Mouse (Mus musculus) large intestine, adult 2 months (tissue): Measurements from ENCODE around the gene Fbxo4. TPM values are rescaled to one million over a fixed set of nuclear protein-coding genes. Genes with fewer than 3 reads are reported as not detected.

ENCODE experiments used
- DNase-seq: peaks from one replicate; pipeline ENCODE4 v3.0.0-alpha.2; 2012; ENCODE audit warnings: low read depth, low spot score
- WGBS: fragments of 180-500 bp; shearing (Covaris S2); methylation state at CpG from one replicate; pipeline ENCODE4 v1.1.7; 2018; 5-methylcytosine and 5-hydroxymethylcytosine counted together
- polyA plus RNA-seq: library from polyadenylated mRNA; depleted of rRNA; stranded (reverse); fragments of >200 nt; gene quantifications from 2 replicates; pipeline ENCODE4 v1.2.3, GENCODE M21; 2012; rRNA removed

Gene Fbxo4
- polyA plus RNA-seq, 1 experiment: 8.1 TPM

- 84% methylated on average over 2 of the region's 2 CpGs for WGBS
- no peak for DNase-seq
Observed at GRCm38 (mm10) chr15:3984876-3985275, 5.5 kb upstream of the Fbxo4 start.

GRCm38 (mm10) chr15:3982732-3983131 is 3.4 kb upstream of the Fbxo4 start:
- no peak for DNase-seq
- 86% methylated on average over 5 of the region's 5 CpGs for WGBS

DNA sequence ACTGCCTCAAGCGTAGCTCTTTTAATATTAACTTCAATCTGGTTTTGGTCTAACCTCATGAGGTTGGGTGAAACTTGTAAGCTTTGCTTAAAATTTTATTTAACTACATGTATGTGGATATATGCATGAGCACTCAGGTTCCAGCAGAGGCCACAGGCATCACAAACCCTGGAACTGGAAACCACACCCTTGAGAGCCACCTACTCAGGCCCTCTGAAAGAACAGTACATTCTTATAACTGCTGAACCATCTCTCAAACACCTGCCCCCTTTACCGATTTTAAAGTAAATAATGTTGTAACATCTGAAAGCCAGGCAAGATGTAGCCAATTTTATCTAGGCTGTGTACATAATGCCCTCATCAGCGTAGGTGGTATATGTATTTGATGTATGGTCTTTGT is 498 bp upstream of the Fbxo4 start:
- no peak for DNase-seq
- WGBS: 36% methylated on average over 3 of the region's 3 CpGs

GRCm38 (mm10) chr15:3978279-3978678 is 1.1 kb downstream of the Fbxo4 start:
- WGBS: 90% methylated on average over 2 of the region's 2 CpGs
- DNase-seq: no peak

GRCm38 (mm10) chr15:3973300-3973699 is 6.1 kb downstream of the Fbxo4 start:
- WGBS: 92% methylated on average over 3 of the region's 3 CpGs
- DNase-seq: no peak

DNA sequence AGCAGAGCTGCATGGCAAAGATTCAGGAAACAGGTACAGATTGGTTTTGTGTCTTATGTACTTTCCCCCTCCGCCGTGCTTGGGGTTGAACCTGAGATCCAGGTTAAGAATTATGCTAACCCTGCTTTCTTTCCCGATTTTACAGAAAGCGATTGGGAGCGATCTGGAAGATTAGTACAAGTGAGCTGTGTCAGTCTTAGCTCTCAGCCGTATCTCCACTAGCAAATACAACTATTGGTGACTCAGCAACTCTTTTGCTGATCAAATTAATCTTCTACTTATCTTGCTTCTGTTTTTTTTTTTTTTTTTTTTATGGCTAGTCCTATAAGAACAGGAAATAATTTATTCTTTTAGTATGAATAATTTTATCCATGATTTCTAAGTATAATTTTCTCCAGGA is 9.2 kb downstream of the Fbxo4 start:
- no peak for DNase-seq
- 94% methylated on average over 6 of the region's 6 CpGs for WGBS

DNA sequence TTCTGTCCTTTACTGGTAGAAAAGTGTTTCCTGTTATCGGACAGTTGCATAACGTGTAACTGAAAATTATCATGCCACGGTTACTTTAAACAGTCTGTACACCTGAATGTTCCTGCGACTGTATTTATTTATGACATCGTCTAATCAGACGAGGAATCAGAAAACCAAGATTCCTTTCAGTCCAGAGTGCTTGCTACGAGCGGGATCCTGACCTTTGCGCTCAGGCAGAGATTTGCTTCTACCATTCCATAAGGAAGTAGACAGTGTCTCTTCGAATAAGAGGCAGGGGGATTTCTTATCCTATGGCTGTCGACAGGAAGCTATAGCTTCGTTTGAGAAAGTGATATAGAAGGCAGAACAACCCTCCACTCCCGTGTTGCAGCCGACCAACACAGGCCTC is 9.6 kb downstream of the Fbxo4 start:
- 86% methylated on average over 14 of the region's 14 CpGs for WGBS
- no peak for DNase-seq

- DNase-seq: no peak
- WGBS: 61% methylated on average over 8 of the region's 8 CpGs
Observed at GRCm38 (mm10) chr15:3962251-3962650, 17.1 kb downstream of the Fbxo4 start.

GRCm38 (mm10) chr15:3960094-3960493 is 19.3 kb downstream of the Fbxo4 start:
- DNase-seq: no peak
- WGBS: 19% methylated on average over 1 of the region's 1 CpGs

DNA sequence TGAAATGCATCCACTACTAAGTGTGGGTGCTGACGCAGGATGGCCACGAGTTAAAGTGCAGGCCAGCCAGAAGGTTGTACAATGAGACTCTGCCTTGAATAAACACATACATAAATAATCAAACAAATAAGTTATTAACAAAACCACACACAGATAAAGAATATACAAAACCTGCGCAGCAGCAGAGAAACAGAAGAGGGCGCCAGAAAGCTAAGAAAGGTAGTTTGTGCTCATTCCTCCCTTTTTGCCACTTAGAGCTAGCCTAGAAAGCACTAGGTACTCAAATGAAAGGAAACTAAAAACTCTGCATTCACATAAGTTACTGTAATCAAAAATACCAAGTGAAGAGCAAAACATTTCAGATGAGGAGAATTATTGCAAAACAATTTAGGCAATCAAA is 21.4 kb downstream of the Fbxo4 start:
- WGBS: 18% methylated on average over 4 of the region's 4 CpGs
- DNase-seq: peak; percentile 21

DNA sequence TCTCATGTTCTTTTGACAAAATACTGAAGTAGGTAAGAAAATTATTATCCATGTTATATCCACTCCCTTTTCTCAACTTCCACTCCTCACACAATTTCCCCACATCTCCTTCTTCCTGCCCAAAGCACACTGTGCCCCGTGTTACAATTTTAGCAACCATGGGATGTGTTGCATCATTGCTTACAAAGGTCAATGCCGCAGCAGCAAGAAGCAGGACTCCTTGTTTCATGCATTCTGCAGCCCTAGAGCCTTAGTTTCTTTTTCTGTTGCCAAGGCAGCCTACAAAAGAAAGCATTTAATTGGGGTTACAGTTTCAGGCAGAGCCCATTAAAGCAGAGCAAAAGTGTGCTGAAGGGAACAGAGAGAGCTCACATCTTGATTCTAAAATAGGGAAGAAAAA is 24.4 kb downstream of the Fbxo4 start:
- WGBS: 59% methylated on average over 2 of the region's 2 CpGs
- DNase-seq: no peak

DNA sequence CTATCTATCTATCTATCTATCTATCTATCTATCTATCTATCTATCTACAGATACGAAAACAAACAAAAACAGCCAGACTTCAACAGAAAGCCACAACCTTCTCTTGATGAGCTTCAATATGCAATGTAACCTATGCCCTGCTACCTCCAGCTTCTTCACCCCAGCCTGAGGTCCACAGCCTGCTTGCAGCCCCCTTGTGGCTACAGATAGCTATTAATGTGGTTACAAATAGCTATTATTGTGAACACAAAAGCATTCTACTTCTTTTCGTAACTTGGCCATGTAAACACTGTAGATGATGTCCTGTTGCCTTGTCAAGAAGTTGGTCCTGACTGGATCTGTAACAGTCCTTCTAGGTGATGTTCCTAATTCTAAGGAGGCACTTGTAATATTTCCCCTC is 41.2 kb downstream of the Fbxo4 start:
- DNase-seq: no peak

DNA sequence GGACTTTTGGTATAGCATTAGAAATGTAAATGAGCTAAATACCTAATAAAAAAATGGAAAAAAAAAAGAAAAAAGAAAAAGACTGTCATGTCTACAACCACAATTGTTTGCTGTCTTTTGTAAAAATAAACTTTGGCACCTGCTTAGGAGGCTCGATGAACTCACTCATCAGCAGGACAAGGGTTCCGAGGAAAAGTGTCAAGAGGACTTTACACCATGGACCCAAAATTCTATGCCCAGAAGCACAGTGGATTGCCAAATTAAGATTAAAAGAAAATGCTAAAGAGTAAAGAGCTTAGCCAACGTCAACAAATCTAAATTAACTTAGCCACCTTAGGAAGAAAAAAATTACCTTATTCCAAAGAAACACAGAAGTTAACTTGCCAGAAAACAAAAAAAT is 43.3 kb downstream of the Fbxo4 start:
- DNase-seq: no peak
- 81% methylated on average over 3 of the region's 3 CpGs for WGBS

More for the DNA sequence above, 41.2 kb downstream of the Fbxo4 start:
- 87% methylated on average over 2 of the region's 2 CpGs for WGBS

DNA sequence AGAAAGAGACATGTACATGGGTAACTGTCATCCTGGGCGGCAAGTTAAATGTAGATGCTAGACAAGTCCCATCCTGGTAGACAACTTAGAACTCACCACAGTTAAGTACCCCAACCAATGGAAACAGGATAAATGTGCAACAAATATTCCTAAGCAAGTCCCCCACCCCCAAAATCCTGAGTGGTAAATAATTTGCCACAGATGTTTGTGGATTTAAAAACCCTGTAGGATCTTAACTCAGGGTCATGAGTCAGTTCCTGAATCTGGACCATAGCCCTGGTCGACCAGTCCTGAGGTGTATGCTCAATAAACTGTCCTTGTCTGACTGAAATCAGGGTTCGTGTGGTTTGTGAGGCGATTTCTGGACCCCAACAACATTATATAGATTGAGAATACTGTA is 45.9 kb downstream of the Fbxo4 start:
- WGBS: 75% methylated on average over 4 of the region's 4 CpGs
- no peak for DNase-seq

DNA sequence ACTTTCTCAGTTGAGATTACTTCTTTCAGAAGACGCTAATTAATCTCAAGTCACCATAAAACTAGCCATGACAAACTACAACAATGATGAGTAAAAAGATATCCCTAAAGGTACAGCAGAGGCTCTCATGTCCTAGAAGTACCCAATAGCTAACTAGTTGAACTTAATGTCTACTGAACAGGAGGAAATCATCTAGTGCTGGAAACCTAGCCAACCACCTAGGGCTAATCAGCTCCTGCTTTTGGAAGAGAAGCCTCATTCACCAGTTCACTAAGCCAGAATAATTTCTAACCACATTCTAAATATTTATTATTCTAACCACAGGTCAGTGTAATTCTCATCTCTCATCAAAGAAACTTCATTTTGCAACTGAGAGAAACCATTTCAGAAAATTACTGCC is 47.4 kb downstream of the Fbxo4 start:
- DNase-seq: no peak
- 98% methylated on average over 1 of the region's 1 CpGs for WGBS

Other genes starting within 250 kb of the Fbxo4 start
- gene AW549877, start 16.2 kb upstream of the Fbxo4 start, polyA plus RNA-seq: 5.8 and 7.8 TPM in 2 replicates
- gene Oxct1, start 46.8 kb upstream of the Fbxo4 start, polyA plus RNA-seq: 37.1 and 37.5 TPM in 2 replicates